Mouse (Mus musculus): Measurements from ENCODE around the gene Vil1.

GRCm38 (mm10) chr1:74444538-74444937 lies 35.4 kb downstream of the Vil1 start:
- no peak for TF ChIP-seq CTCF (IDR thresholded peaks at IDR 0.05; ENCODE audit: extremely low read depth, insufficient read depth, low read length)
- no peak for TF ChIP-seq POLR2A (IDR thresholded peaks at IDR 0.05; ENCODE audit: extremely low read depth, insufficient read depth, low read length)

Measured in cortical plate, adult 2 months (tissue).